Mouse (Mus musculus) lung, postnatal 0 days (tissue): Measurements from ENCODE around the gene Fez2.

Experiments used
- CTCF ChIP-seq: IDR thresholded peaks from 2 replicates; pipeline ENCODE4 v1.5.1; 2016; ENCODE audit warnings: antibody characterized with exemption, mild to moderate bottlenecking
- EP300 ChIP-seq: IDR thresholded peaks from 2 replicates; pipeline ENCODE4 v1.6.1; 2016; ENCODE audit warnings: antibody characterized with exemption, mild to moderate bottlenecking, control low read depth

GRCm38 (mm10) chr17:78373849-78374248 is 44.1 kb downstream of the Fez2 start:
- TF ChIP-seq CTCF (no peak), EP300 (no peak)
